Mouse (Mus musculus): ENCODE measurements around the gene Sf3a2. TPM values are rescaled to one million over a fixed set of nuclear protein-coding genes. Genes with fewer than 3 reads are reported as not detected.

The Sf3a2 gene
- polyA plus RNA-seq, 1 experiment: 65.7 TPM

DNA sequence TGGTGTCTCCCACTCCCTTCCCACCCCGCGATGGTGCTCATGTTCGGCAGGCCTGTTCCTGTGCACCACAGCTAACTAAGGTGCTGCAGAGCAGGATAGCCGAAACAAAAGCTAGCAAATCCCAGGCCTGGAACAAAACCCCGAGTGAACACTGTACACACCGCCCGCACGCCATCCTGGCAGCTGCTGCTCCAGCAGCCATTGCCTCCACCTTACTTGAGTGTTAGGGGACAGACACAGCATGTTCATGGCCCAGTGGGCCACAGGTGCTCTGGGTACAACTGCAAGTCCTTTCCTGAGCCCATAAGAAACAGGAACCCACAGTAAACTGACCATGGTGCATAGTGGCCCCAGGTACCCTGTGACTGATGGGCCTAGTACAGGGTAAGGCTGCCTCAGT, 3.2 kb upstream of the Sf3a2 start:
- H3K27me3 ChIP-seq (ENCODE audit: control insufficient read depth, insufficient read depth, low read length): no peaks in the 10 kb centered on the region
- no peak overlapping the region for H3K27ac ChIP-seq (ENCODE audit: control insufficient read depth, insufficient read depth, low read depth, low read length)
- peaks cover 11% of the 10 kb centered on the region for H3K4me1 ChIP-seq (ENCODE audit: control insufficient read depth, insufficient read depth, low read length)
- H3K4me3 ChIP-seq (ENCODE audit: control insufficient read depth, low read depth, low read length): no peak overlapping the region
- TF ChIP-seq CTCF (IDR thresholded peaks at IDR 0.05; ENCODE audit: control insufficient read depth, insufficient read depth, insufficient replicate concordance, low read depth, low read length) (no peak), POLR2A (IDR thresholded peaks at IDR 0.05; ENCODE audit: control insufficient read depth, low read depth, low read length) (no peak)
- no peaks in the 10 kb centered on the region; the same call in 1 of the 2 replicates for H3K36me3 ChIP-seq (ENCODE audit: control insufficient read depth, insufficient read depth, low read length)

DNA sequence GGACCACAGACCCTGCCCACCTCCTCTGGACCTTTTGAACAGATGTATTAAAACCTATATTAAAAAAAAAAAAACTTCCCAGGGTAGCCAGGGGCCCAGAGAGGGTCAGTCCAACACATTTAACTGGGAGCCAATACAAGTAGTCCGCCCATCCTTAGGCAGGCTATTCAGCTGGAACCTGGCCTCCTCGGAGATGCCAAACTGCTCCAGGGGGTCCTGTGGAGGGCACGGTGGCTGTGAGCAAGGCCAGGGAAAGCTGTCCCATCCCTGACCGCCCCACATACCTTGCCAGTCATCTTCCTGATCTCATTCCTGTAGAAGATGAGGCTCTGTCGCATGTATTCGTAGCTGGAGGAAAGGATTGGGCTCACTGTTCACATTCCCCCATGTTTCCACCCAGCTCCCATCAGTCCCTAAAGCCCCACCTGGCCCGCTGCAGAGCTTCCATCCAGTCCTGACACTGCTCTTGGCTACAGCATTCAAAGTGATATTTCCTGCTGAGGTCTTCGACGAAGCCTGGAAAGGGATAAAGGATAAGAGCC, 1.6 kb upstream of the Sf3a2 start:
- H3K36me3 ChIP-seq (ENCODE audit: control insufficient read depth, insufficient read depth, low read length): no peaks in the 10 kb centered on the region; the same call in 1 of the 2 replicates
- H3K4me3 ChIP-seq (ENCODE audit: control insufficient read depth, low read depth, low read length): no peak overlapping the region
- peaks cover 11% of the 10 kb centered on the region for H3K4me1 ChIP-seq (ENCODE audit: control insufficient read depth, insufficient read depth, low read length)
- H3K27me3 ChIP-seq (ENCODE audit: control insufficient read depth, insufficient read depth, low read length): no peaks in the 10 kb centered on the region
- no peak overlapping the region for H3K27ac ChIP-seq (ENCODE audit: control insufficient read depth, insufficient read depth, low read depth, low read length)
- no peak for TF ChIP-seq POLR2A (IDR thresholded peaks at IDR 0.05; ENCODE audit: control insufficient read depth, low read depth, low read length)

- Histone ChIP-seq H3K27me3 (ENCODE audit: control insufficient read depth, insufficient read depth, low read length) (no peaks in the 10 kb centered on the region), H3K36me3 (ENCODE audit: control insufficient read depth, insufficient read depth, low read length) (no peaks in the 10 kb centered on the region; the same call in 1 of the 2 replicates), H3K27ac (ENCODE audit: control insufficient read depth, insufficient read depth, low read depth, low read length) (peak overlapping the region; percentile 98), H3K4me1 (ENCODE audit: control insufficient read depth, insufficient read depth, low read length) (peaks cover 11% of the 10 kb centered on the region), H3K4me3 (ENCODE audit: control insufficient read depth, low read depth, low read length) (peak overlapping the region; percentile 95)
- TF ChIP-seq POLR2A (IDR thresholded peaks at IDR 0.05; ENCODE audit: control insufficient read depth, low read depth, low read length) (no peak; the same call in 1 of the 2 replicates), CTCF (IDR thresholded peaks at IDR 0.05; ENCODE audit: control insufficient read depth, insufficient read depth, insufficient replicate concordance, low read depth, low read length) (no peak)
Measured at GRCm38 (mm10) chr10:80797186-80798149, 530 bp upstream of the Sf3a2 start.

DNA sequence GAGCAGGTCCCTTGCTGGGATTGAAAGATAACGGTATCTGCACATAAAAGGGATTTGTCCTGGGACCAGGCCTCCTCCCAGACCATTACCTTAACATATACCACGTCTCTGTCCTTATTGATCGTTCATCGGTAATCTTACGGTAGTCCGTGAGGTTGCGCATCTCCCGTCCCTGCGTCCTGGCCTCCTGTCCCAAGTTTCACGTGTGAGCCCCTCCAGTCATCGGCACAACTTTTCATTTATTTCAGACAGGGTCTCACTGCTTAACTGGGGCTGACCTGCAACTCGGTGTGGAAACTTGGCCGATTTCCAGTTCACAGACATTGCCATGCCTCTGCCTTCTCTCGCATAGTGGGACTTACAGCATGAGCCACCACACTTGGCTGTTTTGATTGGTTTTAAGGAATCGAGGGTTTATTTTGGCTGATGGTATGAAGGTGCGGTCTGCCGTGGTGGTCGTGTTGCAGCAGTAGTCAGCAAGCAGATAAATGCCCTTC, 1.1 kb downstream of the Sf3a2 start:
- Histone ChIP-seq H3K36me3 (ENCODE audit: control insufficient read depth, insufficient read depth, low read length) (no peaks in the 10 kb centered on the region; the same call in 1 of the 2 replicates), H3K27ac (ENCODE audit: control insufficient read depth, insufficient read depth, low read depth, low read length) (peak overlapping the region; percentile 98), H3K4me3 (ENCODE audit: control insufficient read depth, low read depth, low read length) (peak overlapping the region; percentile 95), H3K4me1 (ENCODE audit: control insufficient read depth, insufficient read depth, low read length) (peaks cover 11% of the 10 kb centered on the region), H3K27me3 (ENCODE audit: control insufficient read depth, insufficient read depth, low read length) (no peaks in the 10 kb centered on the region)
- TF ChIP-seq CTCF (IDR thresholded peaks at IDR 0.05; ENCODE audit: control insufficient read depth, insufficient read depth, insufficient replicate concordance, low read depth, low read length) (no peak), POLR2A (IDR thresholded peaks at IDR 0.05; ENCODE audit: control insufficient read depth, low read depth, low read length) (no peak)

GRCm38 (mm10) chr10:80802204-80802912, 4.4 kb downstream of the Sf3a2 start:
- Histone ChIP-seq H3K4me1 (ENCODE audit: control insufficient read depth, insufficient read depth, low read length) (peaks cover 29% of the 10 kb centered on the region), H3K36me3 (ENCODE audit: control insufficient read depth, insufficient read depth, low read length) (no peaks in the 10 kb centered on the region; the same call in 1 of the 2 replicates), H3K27me3 (ENCODE audit: control insufficient read depth, insufficient read depth, low read length) (no peaks in the 10 kb centered on the region), H3K27ac (ENCODE audit: control insufficient read depth, insufficient read depth, low read depth, low read length) (no peak overlapping the region), H3K4me3 (ENCODE audit: control insufficient read depth, low read depth, low read length) (no peak overlapping the region)
- no peak for TF ChIP-seq POLR2A (IDR thresholded peaks at IDR 0.05; ENCODE audit: control insufficient read depth, low read depth, low read length)
- TF ChIP-seq CTCF (IDR thresholded peaks at IDR 0.05; ENCODE audit: control insufficient read depth, insufficient read depth, insufficient replicate concordance, low read depth, low read length): no peak

GRCm38 (mm10) chr10:80802996-80803395, 5.0 kb downstream of the Sf3a2 start:
- Histone ChIP-seq H3K36me3 (ENCODE audit: control insufficient read depth, insufficient read depth, low read length) (no peaks in the 10 kb centered on the region; the same call in 1 of the 2 replicates), H3K4me3 (ENCODE audit: control insufficient read depth, low read depth, low read length) (no peak overlapping the region), H3K4me1 (ENCODE audit: control insufficient read depth, insufficient read depth, low read length) (peaks cover 31% of the 10 kb centered on the region), H3K27ac (ENCODE audit: control insufficient read depth, insufficient read depth, low read depth, low read length) (no peak overlapping the region), H3K27me3 (ENCODE audit: control insufficient read depth, insufficient read depth, low read length) (no peaks in the 10 kb centered on the region)
- TF ChIP-seq CTCF (IDR thresholded peaks at IDR 0.05; ENCODE audit: control insufficient read depth, insufficient read depth, insufficient replicate concordance, low read depth, low read length): no peak
- TF ChIP-seq POLR2A (IDR thresholded peaks at IDR 0.05; ENCODE audit: control insufficient read depth, low read depth, low read length): no peak

DNA sequence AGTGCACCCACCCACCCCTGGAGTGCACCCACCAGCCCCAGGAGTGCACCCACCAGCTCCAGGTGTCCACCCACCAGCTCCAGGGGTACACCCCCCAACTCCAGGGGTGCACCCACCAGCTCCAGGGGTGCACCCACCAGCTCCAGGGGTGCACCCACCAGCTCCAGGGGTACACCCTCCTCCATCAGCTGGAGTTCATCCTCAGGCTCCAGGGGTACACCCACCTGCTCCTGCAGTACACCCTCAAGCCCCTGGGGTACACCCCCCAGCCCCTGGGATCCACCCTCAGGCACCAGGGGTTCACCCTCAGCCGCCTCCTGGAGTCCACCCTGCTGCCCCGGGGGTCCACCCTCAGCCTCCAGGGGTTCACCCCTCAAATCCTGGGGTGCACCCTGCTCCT, 6.3 kb downstream of the Sf3a2 start:
- H3K4me3 ChIP-seq (ENCODE audit: control insufficient read depth, low read depth, low read length): no peak overlapping the region
- H3K27ac ChIP-seq (ENCODE audit: control insufficient read depth, insufficient read depth, low read depth, low read length): no peak overlapping the region
- H3K4me1 ChIP-seq (ENCODE audit: control insufficient read depth, insufficient read depth, low read length): peaks cover 40% of the 10 kb centered on the region
- no peaks in the 10 kb centered on the region for H3K27me3 ChIP-seq (ENCODE audit: control insufficient read depth, insufficient read depth, low read length)
- TF ChIP-seq POLR2A (IDR thresholded peaks at IDR 0.05; ENCODE audit: control insufficient read depth, low read depth, low read length) (no peak), CTCF (IDR thresholded peaks at IDR 0.05; ENCODE audit: control insufficient read depth, insufficient read depth, insufficient replicate concordance, low read depth, low read length) (no peak)
- no peaks in the 10 kb centered on the region; the same call in 1 of the 2 replicates for H3K36me3 ChIP-seq (ENCODE audit: control insufficient read depth, insufficient read depth, low read length)
